Mouse (Mus musculus) ES-E14 (cell line): ENCODE data around the gene Lrrc41. TPM values are rescaled to one million over a fixed set of nuclear protein-coding genes. Genes with fewer than 3 reads are reported as not detected.

Experiments used
- DNase-seq: peaks from one replicate; pipeline ENCODE4 v3.0.0-alpha.2; 2013; ENCODE audit warnings: low read depth, low spot score
- H3K27ac ChIP-seq: 2 replicates; pipeline ENCODE4 v1.5.1; 2012; ENCODE audit warnings: low read depth, mild to moderate bottlenecking, low read length, moderate library complexity, mixed read lengths; ENCODE audit not compliant: poor library complexity, insufficient read depth, severe bottlenecking
- H3K36me3 ChIP-seq: 2 replicates; pipeline ENCODE4 v1.6.1; 2012; ENCODE audit warnings: mild to moderate bottlenecking, low read length, moderate library complexity, mixed read lengths; ENCODE audit not compliant: control insufficient read depth, poor library complexity, insufficient read depth, severe bottlenecking
- H3K4me1 ChIP-seq, 2 experiments: fragments of 150-350 bp in 1 of 2; sonication (generic) in 1 of 2; 2 replicates each; pipeline ENCODE4 v1.6.1; 2012; ENCODE audit warnings: low read length in 2 of 2, mild to moderate bottlenecking in 1 of 2, mixed read lengths in 1 of 2; ENCODE audit not compliant: control insufficient read depth in 2 of 2, insufficient read depth in 2 of 2, poor library complexity in 1 of 2
- H3K4me3 ChIP-seq, 2 experiments: fragments of 150-350 bp in 1 of 2; sonication (generic) in 1 of 2; 2 replicates each; pipeline ENCODE4 v1.5.1; 2012; ENCODE audit warnings: low read length in 2 of 2, low read depth in 1 of 2, mild to moderate bottlenecking in 1 of 2, mixed read lengths in 1 of 2; ENCODE audit not compliant: insufficient read depth in 1 of 2, poor library complexity in 1 of 2, severe bottlenecking in 1 of 2
- H3K9ac ChIP-seq: 2 replicates; pipeline ENCODE4 v1.6.1; 2012; ENCODE audit warnings: low read depth, mild to moderate bottlenecking, low read length, mixed read lengths; ENCODE audit not compliant: poor library complexity, insufficient read depth, severe bottlenecking
- H3K9me3 ChIP-seq: fragments of 150-350 bp; sonication (generic); 2 replicates; pipeline ENCODE4 v1.6.1; 2012; ENCODE audit warnings: low read depth, mild to moderate bottlenecking, low read length; ENCODE audit not compliant: control insufficient read depth, insufficient read depth
- CHD2 ChIP-seq: IDR thresholded peaks from 2 replicates; pipeline ENCODE4 v1.6.1; 2014; ENCODE audit warnings: mild to moderate bottlenecking, low read depth, low read length, inconsistent platforms
- HCFC1 ChIP-seq: IDR thresholded peaks from 2 replicates; pipeline ENCODE4 v1.6.1; 2012; ENCODE audit warnings: low read length, inconsistent platforms, borderline replicate concordance; ENCODE audit not compliant: insufficient read depth
- MAFK ChIP-seq: IDR thresholded peaks from 2 replicates; pipeline ENCODE4 v1.6.1; 2014; ENCODE audit warnings: mild to moderate bottlenecking, low read depth, low read length, inconsistent platforms; ENCODE audit not compliant: insufficient read depth
- ZC3H11A ChIP-seq: IDR thresholded peaks from 2 replicates; pipeline ENCODE4 v1.6.1; 2012; ENCODE audit warnings: low read depth, mild to moderate bottlenecking, inconsistent platforms, low read length, borderline replicate concordance
- ZNF384 ChIP-seq: IDR thresholded peaks from 2 replicates; pipeline ENCODE4 v1.6.1; 2012; ENCODE audit warnings: low read depth, low read length, inconsistent platforms
- in situ Hi-C, 2 experiments: fragments of 600-800 bp; cut with MboI; formaldehyde crosslinking; loops; one replicate each; pipeline ENCODE4 v1.15.1; 2025; ENCODE audit warnings: low sequenced_read_pairs in 2 of 2, inconsistent platforms in 1 of 2; ENCODE audit not compliant: unreplicated experiment in 2 of 2
- total RNA-seq: library from RNA; depleted of rRNA; stranded (reverse); fragments of 300-350 nt; gene quantifications from 2 replicates; pipeline ENCODE4 v1.2.3, GENCODE M21; 2012; rRNA removed

Gene Lrrc41
- 32.2 and 42.0 TPM in 2 replicates for total RNA-seq

GRCm38 (mm10) chr4:116074861-116075620 lies at the start of gene Lrrc41, which contains the start of gene Uqcrh:
TSS of gene Lrrc41 (plus strand) at chr4:116075269.
TSS of gene Uqcrh (minus strand) at chr4:116075071.
- TF ChIP-seq MAFK (no peak), HCFC1 (peak; percentile 96)
- in situ Hi-C loops, result no loop called here
- H3K27ac ChIP-seq, result peak within 1 kb of the TSS; percentile 88
- no peaks in the 10 kb centered on the region for H3K9me3 ChIP-seq
- DNase-seq, result peak; percentile 94
- H3K4me1 ChIP-seq, result peaks cover 0 to 10% of the 10 kb centered on the region in 2 experiments; a peak in 3 of 4 replicates
- peak within 1 kb of the TSS; percentile 84 to 95 for H3K4me3 ChIP-seq
- H3K36me3 ChIP-seq, result no peaks in the 10 kb centered on the region
- H3K9ac ChIP-seq, result peak within 1 kb of the TSS; percentile 95

GRCm38 (mm10) chr4:116032906-116033305 lies 42.2 kb upstream of the Lrrc41 start:
- in situ Hi-C loops, result no loop called here
- Histone ChIP-seq H3K4me1 (no peaks in the 10 kb centered on the region), H3K36me3 (peaks cover 8% of the 10 kb centered on the region), H3K4me3 (no peak overlapping the region), H3K9me3 (no peaks in the 10 kb centered on the region), H3K9ac (no peak overlapping the region), H3K27ac (no peak overlapping the region)
- no peak for DNase-seq
- no peak for TF ChIP-seq HCFC1
- TF ChIP-seq CHD2, result no peak
- no peak for TF ChIP-seq ZNF384
- TF ChIP-seq ZC3H11A, result no peak

GRCm38 (mm10) chr4:116033374-116033773 lies 41.7 kb upstream of the Lrrc41 start:
- Histone ChIP-seq H3K36me3 (peaks cover 8% of the 10 kb centered on the region), H3K9ac (no peak overlapping the region), H3K4me3 (no peak overlapping the region), H3K9me3 (no peaks in the 10 kb centered on the region), H3K27ac (no peak overlapping the region), H3K4me1 (no peaks in the 10 kb centered on the region)
- in situ Hi-C loops, result no loop called here
- no peak for TF ChIP-seq ZNF384
- DNase-seq, result no peak

GRCm38 (mm10) chr4:116040466-116040865 lies 34.6 kb upstream of the Lrrc41 start:
- DNase-seq, result no peak
- H3K9ac ChIP-seq, result no peak overlapping the region
- no peak for TF ChIP-seq ZNF384
- no peak for TF ChIP-seq HCFC1
- no peak for TF ChIP-seq ZC3H11A
- TF ChIP-seq MAFK, result no peak
- no peak for TF ChIP-seq CHD2
- no peak overlapping the region for H3K27ac ChIP-seq
- H3K4me1 ChIP-seq, result no peaks in the 10 kb centered on the region
- in situ Hi-C loops, result no loop called here
- peaks cover 2% of the 10 kb centered on the region for H3K36me3 ChIP-seq
- no peaks in the 10 kb centered on the region for H3K9me3 ChIP-seq
- H3K4me3 ChIP-seq, result no peak overlapping the region

DNA sequence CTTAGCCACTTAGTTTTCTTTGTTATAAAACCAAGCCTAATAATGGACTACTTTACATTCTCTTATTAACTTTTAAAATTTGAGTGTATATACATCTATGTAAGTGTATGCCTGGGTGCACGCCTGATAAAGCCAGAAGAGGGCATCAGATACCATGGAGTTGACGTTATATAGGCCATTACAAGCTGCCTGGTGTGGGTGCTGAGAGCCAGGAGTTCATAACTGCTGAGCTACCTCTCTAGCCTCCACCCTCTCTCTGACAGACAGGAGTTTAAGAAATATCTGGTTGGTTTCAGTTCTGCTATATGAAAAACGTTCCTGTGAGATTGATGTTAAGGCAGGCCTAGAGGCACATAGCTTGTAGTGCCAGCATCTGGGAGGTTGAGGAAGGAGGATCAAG lies 32.9 kb upstream of the Lrrc41 start:
- H3K4me1 ChIP-seq, result no peaks in the 10 kb centered on the region
- in situ Hi-C loops, result no loop called here
- H3K27ac ChIP-seq, result no peak overlapping the region
- no peak overlapping the region for H3K4me3 ChIP-seq
- H3K9ac ChIP-seq, result no peak overlapping the region
- no peaks in the 10 kb centered on the region for H3K9me3 ChIP-seq
- TF ChIP-seq ZNF384 (no peak), HCFC1 (no peak), MAFK (no peak), ZC3H11A (no peak), CHD2 (no peak)
- no peak for DNase-seq
- no peaks in the 10 kb centered on the region; the same call in 1 of the 2 replicates for H3K36me3 ChIP-seq
